Comparison of ENCODE assay signal across 8 mouse cellular contexts in genomic region chr11:115612410-115613137, GRCm38 (mm10). TPM values are rescaled to one million over a fixed set of nuclear protein-coding genes. Genes with fewer than 3 reads are reported as not detected.
DNase-seq lines count a peak whose midpoint lies in the region; ATAC-seq and TF ChIP-seq lines count a peak whose summit lies in the region.

Mif4gd (minus strand) TSS chr11:115612969.

- H3K4me2 ChIP-seq in hindbrain, embryonic 12.5 days (replicated peaks) = peak within 1 kb of the TSS; percentile 89
- peak within 1 kb of the TSS; percentile 81 for H3K4me2 ChIP-seq in lung, postnatal 0 days (replicated peaks; ENCODE audit: low read depth, low read length)

- peaks cover 20% of the 10 kb centered on the region for H3K4me1 ChIP-seq in hindbrain, embryonic 12.5 days
- H3K4me1 ChIP-seq in lung, postnatal 0 days (ENCODE audit: insufficient read depth, low read depth, low read length) = peaks cover 14% of the 10 kb centered on the region

- peak; percentile 83 for ATAC-seq in Patski
- peak; percentile 85 for ATAC-seq in hindbrain, embryonic 12.5 days (ENCODE audit: low FRiP score)
- peak; percentile 92 for ATAC-seq in lung, postnatal 0 days

- POLR2A ChIA-PET in Patski (lab: Charles Lee) = interaction anchor here (0.7 to 1.5 kb wide), 5 partner anchors 8 to 88 kb away, joined by 3 to 4 read pairs (median 4); partner anchors contain the start of gene Slc25a19

- H3K4me3 ChIP-seq in hindbrain, embryonic 12.5 days = peak within 1 kb of the TSS; percentile 57
- peak within 1 kb of the TSS; percentile 84 for H3K4me3 ChIP-seq in lung, postnatal 0 days (ENCODE audit: low read depth, low read length)

- 1% methylated on average over 64 of the region's 80 CpGs for WGBS in hindbrain, embryonic 12.5 days
- under 1% methylated on average over 48 of the region's 80 CpGs for WGBS in lung, postnatal 0 days

- CTCF ChIA-PET in Patski (lab: Charles Lee) = interaction anchor here (0.7 to 2.7 kb wide), 6 partner anchors 9 to 158 kb away, joined by 3 to 9 read pairs (median 6); no protein-coding TSS in a partner anchor

- H3K27me3 ChIP-seq in Patski = no peaks in the 10 kb centered on the region
- peaks cover 7% of the 10 kb centered on the region for H3K27me3 ChIP-seq in hindbrain, embryonic 12.5 days
- H3K27me3 ChIP-seq in lung, postnatal 0 days (replicated peaks; ENCODE audit: insufficient read depth, low read length) = no peaks in the 10 kb centered on the region

- H3K27ac ChIP-seq in hindbrain, embryonic 12.5 days = peak within 1 kb of the TSS; percentile 71
- peak within 1 kb of the TSS; percentile 99 for H3K27ac ChIP-seq in lung, postnatal 0 days (ENCODE audit: low read length)

- DNase-seq in Patski (ENCODE audit: low read depth, low spot score) = no peak
- DNase-seq in cerebellum, postnatal 14 days = peak; percentile 89
- DNase-seq in frontal cortex, postnatal 14 days (ENCODE audit: low spot score in 2 of 2) = peak; percentile 75 to 76
- DNase-seq in layer of hippocampus, postnatal 10 days (ENCODE audit: low spot score in 2 of 2) = peak; percentile 85 to 86
- DNase-seq in lung, postnatal 0 days (ENCODE audit: low spot score) = peak; percentile 92
- peak; percentile 79 for DNase-seq in ovary, postnatal 10 days (ENCODE audit: low spot score)
- peak; percentile 94 to 95 for DNase-seq in thymus, postnatal 10 days (ENCODE audit: low spot score in 2 of 2)

- no peak for TF ChIP-seq CTCF in Patski (IDR thresholded peaks at IDR 0.05)
- peak; percentile 67 for TF ChIP-seq CTCF in lung, postnatal 0 days (IDR thresholded peaks at IDR 0.05)

- H3K9me3 ChIP-seq in hindbrain, embryonic 12.5 days (replicated peaks) = no peaks in the 10 kb centered on the region
- H3K9me3 ChIP-seq in lung, postnatal 0 days (ENCODE audit: low read length) = no peaks in the 10 kb centered on the region

- in situ Hi-C loops in Patski (cut with MboI; ENCODE audit: low pct_unique_long_range_greater_than_20kb) = no loop called here

- H3K36me3 ChIP-seq in hindbrain, embryonic 12.5 days = peaks cover 46% of the 10 kb centered on the region
- H3K36me3 ChIP-seq in lung, postnatal 0 days (ENCODE audit: insufficient read depth, low read length) = no peaks in the 10 kb centered on the region

- H3K9ac ChIP-seq in hindbrain, embryonic 12.5 days = peak within 1 kb of the TSS; percentile 68
- peak within 1 kb of the TSS; percentile 91 for H3K9ac ChIP-seq in lung, postnatal 0 days (replicated peaks; ENCODE audit: low read depth)

- no peak for TF ChIP-seq EP300 in lung, postnatal 0 days (IDR thresholded peaks at IDR 0.05)

RNA-seq across cellular contexts. Expression of gene Mif4gd, which starts in this region (rescaled TPM):
- 47.4 TPM for polyA plus RNA-seq in Patski (2021)
- 12.0 and 12.4 TPM in 2 replicates for polyA plus RNA-seq in hindbrain, embryonic 12.5 days (2016; fragmentation: Nextera tagmentation; extraction: Ambion mirVana)
- 10 to 100 TPM; 19.4 to 19.7 TPM for total RNA-seq in layer of hippocampus, postnatal 10 days (2021)
- 74.7 and 78.6 TPM in 2 replicates for polyA plus RNA-seq in lung, postnatal 0 days (2015; fragmentation: Nextera tagmentation; extraction: Ambion mirVana)
